Comparison of ENCODE assay signal across 1 mouse cellular context in genomic region chr7:75899954-75900353, GRCm38 (mm10).
TF ChIP-seq lines count a peak whose summit lies in the region.

No protein-coding gene starts in this region.

TF ChIP-seq in MEL, 35 proteins besides CTCF, POLR2A, EP300 and RAD21 (continued from another document):
- TF ChIP-seq KAT2A (conservative IDR thresholded peaks at IDR 0.05; ENCODE audit: low read depth, low read length) (no peak), MXI1 (IDR thresholded peaks at IDR 0.05; ENCODE audit: low read depth, low read length) (no peak), ZKSCAN1 (IDR thresholded peaks at IDR 0.05; ENCODE audit: low read depth, low read length) (no peak), CHD2 (IDR thresholded peaks at IDR 0.05; ENCODE audit: low read length) (no peak), USF2 (IDR thresholded peaks at IDR 0.05; ENCODE audit: borderline replicate concordance in 1 of 2, insufficient read depth in 1 of 2, low read depth in 1 of 2, low read length in 2 of 2) (no peak), ZC3H11A (IDR thresholded peaks at IDR 0.05; ENCODE audit: low read depth, low read length) (no peak), SIN3A (IDR thresholded peaks at IDR 0.05; ENCODE audit: low read length) (0 out of 2 replicates have a peak, but pooled peaks have one; percentile 36), MAX (IDR thresholded peaks at IDR 0.05; ENCODE audit: low read length) (no peak), ETS1 (IDR thresholded peaks at IDR 0.05; ENCODE audit: low read depth, low read length) (peak; percentile 35; the same call in 1 of the 2 replicates)
